Mouse (Mus musculus) CH12.LX (cell line): ENCODE results near the gene Slc5a1. TPM values are rescaled to one million over a fixed set of nuclear protein-coding genes. Genes with fewer than 3 reads are reported as not detected.

Source experiments
- DNase-seq: peaks from one replicate; pipeline ENCODE4 v3.0.0-alpha.2; 2013; ENCODE audit errors: extremely low read depth
- H3K27ac ChIP-seq: 2 replicates; pipeline ENCODE4 v1.5.1; 2012; ENCODE audit warnings: low read depth, mild to moderate bottlenecking, control low read depth, moderate library complexity; ENCODE audit not compliant: insufficient read depth
- H3K27me3 ChIP-seq: replicated peaks from 2 replicates; pipeline ENCODE3; 2012; ENCODE audit warnings: inconsistent platforms
- H3K36me3 ChIP-seq, 2 experiments: replicated peaks in 1 of 2; 2 replicates each; pipeline versions ENCODE3 to v1.6.1; 2012; ENCODE audit warnings: inconsistent platforms in 1 of 2, low read length in 1 of 2, mild to moderate bottlenecking in 1 of 2, mixed read lengths in 1 of 2, moderate library complexity in 1 of 2; ENCODE audit not compliant: control insufficient read depth in 1 of 2, insufficient read depth in 1 of 2
- H3K4me1 ChIP-seq, 2 experiments: 2 replicates each; pipeline ENCODE4 v1.6.1; 2012; ENCODE audit warnings: inconsistent platforms in 1 of 2, moderate library complexity in 1 of 2; ENCODE audit not compliant: insufficient read depth in 2 of 2, control insufficient read depth in 1 of 2
- H3K4me2 ChIP-seq: 2 replicates; pipeline ENCODE4 v1.6.1; 2012; ENCODE audit warnings: low read depth, mild to moderate bottlenecking, control low read depth; ENCODE audit not compliant: poor library complexity, insufficient read depth, severe bottlenecking
- H3K4me3 ChIP-seq, 3 experiments: fragments of 150-350 bp in 1 of 3; sonication (generic) in 1 of 3; replicated peaks in 1 of 3; 2 replicates each; pipeline versions ENCODE3 to v1.5.1; 2011 to 2012; ENCODE audit warnings: low read depth in 2 of 3, low read length in 2 of 3, mild to moderate bottlenecking in 2 of 3, moderate library complexity in 2 of 3, control low read depth in 1 of 3, improper control_type of control experiment in 1 of 3, inconsistent platforms in 1 of 3, mixed read lengths in 1 of 3; ENCODE audit not compliant: poor library complexity in 1 of 3
- H3K79me2 ChIP-seq: replicated peaks from 2 replicates; pipeline ENCODE4 v1.6.1; 2012; ENCODE audit warnings: mild to moderate bottlenecking, moderate library complexity; ENCODE audit not compliant: control insufficient read depth, poor library complexity, insufficient read depth, severe bottlenecking; ENCODE audit errors: extremely low read depth
- H3K9ac ChIP-seq: 2 replicates; pipeline ENCODE4 v1.6.1; 2012; ENCODE audit warnings: low read depth, mild to moderate bottlenecking, control low read depth, moderate library complexity; ENCODE audit not compliant: insufficient read depth
- H3K9me3 ChIP-seq: replicated peaks from 2 replicates; pipeline ENCODE3; 2012; ENCODE audit warnings: low read length, inconsistent platforms, mixed read lengths
- BHLHE40 ChIP-seq: IDR thresholded peaks from 2 replicates; pipeline ENCODE4 v1.6.1; 2011; ENCODE audit warnings: mild to moderate bottlenecking, low read depth, low read length, improper control_type of control experiment
- CHD1 ChIP-seq: IDR thresholded peaks from 2 replicates; pipeline ENCODE4 v1.6.1; 2012; ENCODE audit warnings: low read depth, low read length, improper control_type of control experiment, inconsistent platforms
- CHD2 ChIP-seq: IDR thresholded peaks from 2 replicates; pipeline ENCODE4 v1.6.1; 2011; ENCODE audit warnings: low read length, improper control_type of control experiment
- E2F4 ChIP-seq: IDR thresholded peaks from 2 replicates; pipeline ENCODE4 v1.6.1; 2011; ENCODE audit warnings: low read depth, low read length, improper control_type of control experiment; ENCODE audit not compliant: insufficient replicate concordance
- ELF1 ChIP-seq: IDR thresholded peaks from 2 replicates; pipeline ENCODE4 v1.6.1; 2014; ENCODE audit warnings: low read depth, mild to moderate bottlenecking, inconsistent platforms, low read length, improper control_type of control experiment
- EP300 ChIP-seq: IDR thresholded peaks from 2 replicates; pipeline ENCODE4 v1.6.1; 2011; ENCODE audit warnings: low read length, improper control_type of control experiment
- ETS1 ChIP-seq: conservative IDR thresholded peaks from 2 replicates; pipeline ENCODE4 v1.6.1; 2012; ENCODE audit warnings: low read depth, mild to moderate bottlenecking, inconsistent platforms, low read length, improper control_type of control experiment, moderate library complexity
- GABPA ChIP-seq: IDR thresholded peaks from 2 replicates; pipeline ENCODE4 v1.6.1; 2012; ENCODE audit warnings: low read depth, low read length, improper control_type of control experiment, inconsistent platforms; ENCODE audit not compliant: insufficient replicate concordance
- HCFC1 ChIP-seq: IDR thresholded peaks from 2 replicates; pipeline ENCODE4 v1.6.1; 2012; ENCODE audit warnings: low read depth, mild to moderate bottlenecking, inconsistent platforms, low read length, improper control_type of control experiment
- JUN ChIP-seq: IDR thresholded peaks from 2 replicates; pipeline ENCODE4 v1.6.1; 2011; ENCODE audit warnings: low read depth, mild to moderate bottlenecking, low read length, improper control_type of control experiment, moderate library complexity; ENCODE audit not compliant: insufficient read depth
- JUND ChIP-seq: conservative IDR thresholded peaks from 2 replicates; pipeline ENCODE4 v1.6.1; 2011; ENCODE audit warnings: low read depth, low read length, improper control_type of control experiment
- MAFK ChIP-seq: IDR thresholded peaks from 2 replicates; pipeline ENCODE4 v1.6.1; 2011; ENCODE audit warnings: low read length, improper control_type of control experiment; ENCODE audit not compliant: insufficient replicate concordance
- MAZ ChIP-seq: IDR thresholded peaks from 2 replicates; pipeline ENCODE4 v1.6.1; 2012; ENCODE audit warnings: low read depth, mild to moderate bottlenecking, inconsistent platforms, low read length, improper control_type of control experiment, moderate library complexity
- MXI1 ChIP-seq: IDR thresholded peaks from 2 replicates; pipeline ENCODE4 v1.6.1; 2011; ENCODE audit warnings: mild to moderate bottlenecking, low read depth, low read length, improper control_type of control experiment
- NELFE ChIP-seq: IDR thresholded peaks from 2 replicates; pipeline ENCODE4 v1.6.1; 2011; ENCODE audit warnings: low read depth, low read length, improper control_type of control experiment
- NRF1 ChIP-seq: IDR thresholded peaks from 2 replicates; pipeline ENCODE4 v1.6.1; 2014; ENCODE audit warnings: low read depth, mild to moderate bottlenecking, inconsistent platforms, low read length, improper control_type of control experiment, moderate library complexity
- POLR2A ChIP-seq: IDR thresholded peaks from 2 replicates; pipeline ENCODE4 v1.6.1; 2011; ENCODE audit warnings: low read depth, mild to moderate bottlenecking, improper control_type of control experiment, low read length
- SIN3A ChIP-seq: IDR thresholded peaks from 2 replicates; pipeline ENCODE4 v1.6.1; 2012; ENCODE audit warnings: low read length, improper control_type of control experiment, inconsistent platforms
- TCF12 ChIP-seq: IDR thresholded peaks from 2 replicates; pipeline ENCODE4 v1.6.1; 2014; ENCODE audit warnings: low read depth, mild to moderate bottlenecking, inconsistent platforms, low read length, improper control_type of control experiment
- USF1 ChIP-seq: IDR thresholded peaks from 2 replicates; pipeline ENCODE4 v1.6.1; 2014; ENCODE audit warnings: low read depth, mild to moderate bottlenecking, inconsistent platforms, low read length, improper control_type of control experiment
- ZC3H11A ChIP-seq: IDR thresholded peaks from 2 replicates; pipeline ENCODE4 v1.6.1; 2012; ENCODE audit warnings: low read depth, mild to moderate bottlenecking, inconsistent platforms, low read length, improper control_type of control experiment
- ZKSCAN1 ChIP-seq: IDR thresholded peaks from 2 replicates; pipeline ENCODE4 v1.6.1; 2012; ENCODE audit warnings: low read depth, inconsistent platforms, low read length, improper control_type of control experiment, borderline replicate concordance
- ZNF384 ChIP-seq: IDR thresholded peaks from 2 replicates; pipeline ENCODE4 v1.6.1; 2012; ENCODE audit warnings: low read depth, low read length, improper control_type of control experiment, inconsistent platforms
- dilution Hi-C: fragments of 300-500 bp; cut with MboI; formaldehyde crosslinking; loops from 2 replicates; pipeline ENCODE4 v1.14.3; 2020; ENCODE audit warnings: low sequenced_read_pairs; ENCODE audit not compliant: extremely low pct_unique_long_range_greater_than_20kb, extremely low pct_ligation_motif_present
- in situ Hi-C: fragments of 300-500 bp; cut with MboI; formaldehyde crosslinking; loops from 3 replicates; pipeline ENCODE4 v1.14.3; 2019; ENCODE audit warnings: low sequenced_read_pairs, low pct_ligation_motif_present, low pct_unique_long_range_greater_than_20kb, mixed read lengths
- polyA plus RNA-seq: library from polyadenylated mRNA; unstranded; fragments of >175 nt; gene quantifications from 2 replicates; pipeline ENCODE4 v1.2.1, GENCODE M21; 2012; ENCODE audit warnings: low read depth; ENCODE audit not compliant: insufficient read length
- total RNA-seq, 2 experiments: library from RNA; depleted of rRNA; stranded (reverse); fragments of 300-350 nt in 1 of 2; fragments of >200 nt in 1 of 2; gene quantifications; 2 replicates each; pipeline ENCODE4 v1.2.3; 2012 to 2014

The Slc5a1 gene
- total and polyA plus RNA-seq, 3 experiments: 0.30 to 0.38 (median 0.33) TPM

DNA sequence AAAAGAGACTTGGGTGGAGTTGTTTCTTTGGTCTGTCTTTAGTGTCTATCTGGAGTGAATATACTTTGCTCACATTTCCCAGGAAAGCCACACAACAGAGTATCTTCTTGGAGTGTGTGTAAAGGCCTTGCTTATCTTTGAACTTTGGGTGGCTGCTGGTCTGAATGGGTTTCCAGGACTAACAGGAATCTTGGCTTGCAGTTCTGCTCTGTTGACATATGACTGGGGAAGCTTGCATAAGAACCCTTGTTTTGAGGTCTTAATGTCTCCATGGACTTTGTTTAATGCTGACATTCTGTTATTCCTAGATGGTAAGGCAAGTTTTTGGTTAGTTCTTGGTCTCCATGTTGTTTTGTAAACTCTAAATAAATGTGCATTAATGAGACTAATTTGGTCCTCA, 33.9 kb upstream of the Slc5a1 start:
- no peaks in the 10 kb centered on the region for H3K36me3 ChIP-seq
- H3K4me2 ChIP-seq: no peak overlapping the region
- H3K9ac ChIP-seq: no peak overlapping the region
- dilution Hi-C loops (no loop called here), in situ Hi-C loops (no loop called here)
- no peak overlapping the region for H3K4me3 ChIP-seq
- TF ChIP-seq MAZ (no peak), MXI1 (no peak), NELFE (no peak), ZNF384 (no peak), JUND (no peak), SIN3A (no peak), USF1 (no peak), E2F4 (no peak), ZC3H11A (no peak), POLR2A (no peak)
- H3K79me2 ChIP-seq: no peaks in the 10 kb centered on the region
- H3K4me1 ChIP-seq: 0 out of 4 replicates have a peak, but pooled peaks cover 0 to 4% of the 10 kb centered on the region in 2 experiments
- peaks cover 2% of the 10 kb centered on the region for H3K27me3 ChIP-seq
- no peak for DNase-seq
- peaks cover 3% of the 10 kb centered on the region for H3K9me3 ChIP-seq
- no peak overlapping the region for H3K27ac ChIP-seq

DNA sequence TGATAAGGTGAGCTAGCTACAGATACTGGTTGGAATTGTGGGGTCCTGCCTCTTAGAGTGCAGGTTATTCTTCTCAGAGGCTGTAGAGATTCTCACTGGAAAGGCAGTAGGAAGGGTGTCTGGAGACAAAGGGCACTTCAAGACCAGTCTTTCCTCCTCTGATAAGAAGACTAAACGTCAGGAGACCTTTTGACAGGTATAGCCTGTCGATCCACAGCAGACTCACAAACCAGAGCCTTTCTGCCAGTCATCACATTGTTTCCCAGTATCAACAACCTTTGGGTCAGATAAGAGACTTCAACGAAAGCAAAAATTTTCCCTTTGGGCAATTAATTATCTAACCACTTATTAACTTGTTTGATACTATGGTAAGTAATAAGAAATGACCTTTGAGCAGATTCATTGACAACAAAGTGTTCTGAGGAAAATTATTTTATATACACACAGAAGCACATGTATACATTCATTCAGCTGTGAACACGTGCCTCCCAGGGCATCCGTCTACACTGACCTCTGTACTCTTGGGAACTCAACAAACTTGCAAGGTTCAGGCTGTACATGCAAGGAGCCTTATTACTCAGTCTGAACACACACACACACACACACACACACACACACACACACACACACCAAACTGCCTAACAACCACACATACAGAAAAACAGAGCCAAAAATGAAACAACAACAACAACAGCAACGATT, 27.4 kb upstream of the Slc5a1 start:
- Histone ChIP-seq H3K9me3 (no peaks in the 10 kb centered on the region), H3K27ac (no peak overlapping the region), H3K4me3 (no peak overlapping the region), H3K4me1 (no peaks in the 10 kb centered on the region), H3K79me2 (no peaks in the 10 kb centered on the region), H3K4me2 (no peak overlapping the region)
- in situ Hi-C loops (no loop called here), dilution Hi-C loops (no loop called here)
- TF ChIP-seq TCF12 (no peak), EP300 (no peak), ZKSCAN1 (no peak), ELF1 (no peak), MAFK (no peak), USF1 (no peak), BHLHE40 (no peak), ZNF384 (no peak), CHD2 (no peak), GABPA (no peak), CHD1 (no peak), HCFC1 (no peak), JUN (no peak), MXI1 (no peak), POLR2A (no peak), JUND (no peak), NRF1 (no peak), ETS1 (no peak)
- TF ChIP-seq, all 38 proteins: peak for 0
- H3K27me3 ChIP-seq: peaks cover 5% of the 10 kb centered on the region
- H3K9ac ChIP-seq: no peak overlapping the region
- no peak for DNase-seq
- no peaks in the 10 kb centered on the region for H3K36me3 ChIP-seq
